Mouse (Mus musculus): ENCODE results near the gene Zfp422. TPM values are rescaled to one million over a fixed set of nuclear protein-coding genes. Genes with fewer than 3 reads are reported as not detected.

The Zfp422 gene
- polyA plus RNA-seq, 1 experiment from 2014 or later, result 170 TPM

Small RNA genes lying within 50 kb of the gene (microRNA-seq; reads per million reads assigned to microRNA genes)
- not detected for gene Mir7043

Other genes starting within 250 kb of the Zfp422 start
- 1.1 and 2.3 TPM in 2 replicates for gene Alox5, start 167.8 kb downstream of the Zfp422 start, polyA plus RNA-seq (2014; fragmentation: Nextera tagmentation; extraction: Ambion mirVana)
- not detected in 2 replicates for gene Olfr211, start 139.9 kb downstream of the Zfp422 start, polyA plus RNA-seq (2014; fragmentation: Nextera tagmentation; extraction: Ambion mirVana)
- gene Olfr212, start 122.5 kb downstream of the Zfp422 start, polyA plus RNA-seq (2014; fragmentation: Nextera tagmentation; extraction: Ambion mirVana), result not detected in 2 replicates
- not detected in 2 replicates for gene Olfr213, start 90.5 kb downstream of the Zfp422 start, polyA plus RNA-seq (2014; fragmentation: Nextera tagmentation; extraction: Ambion mirVana)
- gene Gm5580, start 77.9 kb downstream of the Zfp422 start, polyA plus RNA-seq (2014; fragmentation: Nextera tagmentation; extraction: Ambion mirVana), result 0.25 and 0.38 TPM in 2 replicates
- gene Olfr214, start 74.8 kb downstream of the Zfp422 start, polyA plus RNA-seq (2014; fragmentation: Nextera tagmentation; extraction: Ambion mirVana), result not detected in 2 replicates
- gene Olfr215, start 44.8 kb downstream of the Zfp422 start, polyA plus RNA-seq (2014; fragmentation: Nextera tagmentation; extraction: Ambion mirVana), result not detected in 2 replicates
- gene Depp1, start 21.6 kb upstream of the Zfp422 start, polyA plus RNA-seq (2014; fragmentation: Nextera tagmentation; extraction: Ambion mirVana), result 33.0 and 33.8 TPM in 2 replicates
- gene Rassf4, start 45.0 kb upstream of the Zfp422 start, polyA plus RNA-seq (2014; fragmentation: Nextera tagmentation; extraction: Ambion mirVana), result 11.3 and 13.1 TPM in 2 replicates
- gene Tmem72, start 87.9 kb upstream of the Zfp422 start, polyA plus RNA-seq (2014; fragmentation: Nextera tagmentation; extraction: Ambion mirVana), result 0.06 and 0.07 TPM in 2 replicates